Mouse (Mus musculus): Measurements from ENCODE around the gene Gm8922. TPM values are rescaled to one million over a fixed set of nuclear protein-coding genes. Genes with fewer than 3 reads are reported as not detected.

Gene Gm8922
- not detected for polyA plus RNA-seq (2014; fragmentation: Illumina TruSeq; extraction: RNeasy Lipid Tissue Mini Kit (QIAGEN cat#74804); ENCODE audit: low read depth, low replicate concordance)

GRCm38 (mm10) chr5:11681659-11682058 lies at the start of gene Gm8922:
Gene Gm8922 (plus strand): TSS chr5:11681959.

Other genes with a start within 250 kb of the Gm8922 start
- not detected for gene Gm8906, start 179.3 kb upstream of the Gm8922 start, polyA plus RNA-seq (2014; fragmentation: Illumina TruSeq; extraction: RNeasy Lipid Tissue Mini Kit (QIAGEN cat#74804); ENCODE audit: low read depth, low replicate concordance)
- gene Gm6460, start 87.0 kb upstream of the Gm8922 start, polyA plus RNA-seq (2014; fragmentation: Illumina TruSeq; extraction: RNeasy Lipid Tissue Mini Kit (QIAGEN cat#74804); ENCODE audit: low read depth, low replicate concordance): not detected
- not detected for gene Gm8926, start 88.6 kb downstream of the Gm8922 start, polyA plus RNA-seq (2014; fragmentation: Illumina TruSeq; extraction: RNeasy Lipid Tissue Mini Kit (QIAGEN cat#74804); ENCODE audit: low read depth, low replicate concordance)
- gene Gm6465, start 163.6 kb downstream of the Gm8922 start, polyA plus RNA-seq (2014; fragmentation: Illumina TruSeq; extraction: RNeasy Lipid Tissue Mini Kit (QIAGEN cat#74804); ENCODE audit: low read depth, low replicate concordance): not detected
- gene 4933402N22Rik, start 236.1 kb downstream of the Gm8922 start, polyA plus RNA-seq (2014; fragmentation: Illumina TruSeq; extraction: RNeasy Lipid Tissue Mini Kit (QIAGEN cat#74804); ENCODE audit: low read depth, low replicate concordance): not detected